Mouse (Mus musculus) thymus, adult 2 months (tissue): ENCODE data around the gene Birc7. TPM values are rescaled to one million over a fixed set of nuclear protein-coding genes. Genes with fewer than 3 reads are reported as not detected.

Experiments
- DNase-seq: peaks from one replicate; pipeline ENCODE4 v3.0.0; 2021
- H3K27ac ChIP-seq: fragments of 200-500 bp; 2 replicates; pipeline ENCODE4 v1.5.1; 2012; ENCODE audit warnings: low read length, control low read depth; ENCODE audit not compliant: control insufficient read depth, insufficient read depth
- H3K27me3 ChIP-seq: fragments of 200-500 bp; 2 replicates; pipeline ENCODE4 v1.6.1; 2012; ENCODE audit warnings: mild to moderate bottlenecking, low read length, moderate library complexity, mixed read lengths; ENCODE audit not compliant: control insufficient read depth, insufficient read depth
- H3K36me3 ChIP-seq: fragments of 200-500 bp; 2 replicates; pipeline ENCODE4 v1.6.1; 2012; ENCODE audit warnings: mild to moderate bottlenecking, low read length, moderate library complexity; ENCODE audit not compliant: control insufficient read depth, insufficient read depth
- H3K4me1 ChIP-seq: fragments of 200-500 bp; replicated peaks from 2 replicates; pipeline ENCODE4 v1.6.1; 2012; ENCODE audit warnings: low read length; ENCODE audit not compliant: control insufficient read depth, insufficient read depth
- H3K4me3 ChIP-seq: fragments of 200-500 bp; 2 replicates; pipeline ENCODE4 v1.5.1; 2012; ENCODE audit warnings: mild to moderate bottlenecking, low read length, control low read depth, moderate library complexity; ENCODE audit not compliant: control insufficient read depth, insufficient read depth
- CTCF ChIP-seq: fragments of 200-500 bp; IDR thresholded peaks from 2 replicates; pipeline ENCODE4 v1.5.1; 2012; ENCODE audit warnings: mild to moderate bottlenecking, control low read depth, low read length, moderate library complexity, borderline replicate concordance; ENCODE audit not compliant: control insufficient read depth, poor library complexity, insufficient read depth; ENCODE audit errors: extremely low read depth
- POLR2A ChIP-seq: fragments of 200-500 bp; IDR thresholded peaks from 2 replicates; pipeline ENCODE4 v1.6.1; 2012; ENCODE audit warnings: mild to moderate bottlenecking, low read length, control low read depth, moderate library complexity; ENCODE audit not compliant: control insufficient read depth, poor library complexity, insufficient read depth; ENCODE audit errors: extremely low read depth
- WGBS: fragments of 180-500 bp; shearing (Covaris S2); methylation state at CpG from one replicate; pipeline ENCODE4 v1.1.7; 2018; 5-methylcytosine and 5-hydroxymethylcytosine counted together
- polyA plus RNA-seq: library from polyadenylated mRNA; depleted of rRNA; stranded (reverse); fragments of >200 nt; gene quantifications from 2 replicates; pipeline ENCODE4 v1.2.3, GENCODE M21; 2012; rRNA removed

Birc7 gene
- 0.08 and 0.19 TPM in 2 replicates for polyA plus RNA-seq

DNA sequence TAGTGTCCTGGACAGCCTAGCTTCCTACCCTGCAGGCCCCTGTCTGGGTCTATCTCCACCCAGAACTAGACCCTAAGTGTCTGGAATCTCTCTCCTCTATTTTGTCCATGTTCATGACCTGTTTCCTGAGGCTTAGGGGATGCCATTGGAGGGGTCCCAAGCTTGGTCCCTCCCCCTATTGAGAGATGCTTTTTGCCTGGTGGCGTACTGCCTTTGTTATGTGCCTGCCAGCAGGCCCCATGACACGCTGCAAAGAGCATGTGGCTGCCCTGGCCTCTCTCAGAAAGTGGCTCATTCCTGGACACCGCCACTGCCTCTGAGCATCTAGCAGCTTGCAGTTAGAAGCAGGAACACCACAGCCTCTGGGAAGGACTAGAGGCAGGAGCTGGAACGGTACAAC is at the start of gene Birc7:
Gene Birc7, plus strand, starts transcription at position 301 of the 400 bp plus-strand sequence.
- DNase-seq: no peak
- Histone ChIP-seq H3K27ac (no peak within 1 kb of the TSS), H3K36me3 (no peaks in the 10 kb centered on the region), H3K4me1 (no peaks in the 10 kb centered on the region), H3K27me3 (no peaks in the 10 kb centered on the region), H3K4me3 (no peak within 1 kb of the TSS)
- no peak for TF ChIP-seq CTCF
- TF ChIP-seq POLR2A: no peak
- WGBS: 79% methylated on average over 4 of the region's 4 CpGs

DNA sequence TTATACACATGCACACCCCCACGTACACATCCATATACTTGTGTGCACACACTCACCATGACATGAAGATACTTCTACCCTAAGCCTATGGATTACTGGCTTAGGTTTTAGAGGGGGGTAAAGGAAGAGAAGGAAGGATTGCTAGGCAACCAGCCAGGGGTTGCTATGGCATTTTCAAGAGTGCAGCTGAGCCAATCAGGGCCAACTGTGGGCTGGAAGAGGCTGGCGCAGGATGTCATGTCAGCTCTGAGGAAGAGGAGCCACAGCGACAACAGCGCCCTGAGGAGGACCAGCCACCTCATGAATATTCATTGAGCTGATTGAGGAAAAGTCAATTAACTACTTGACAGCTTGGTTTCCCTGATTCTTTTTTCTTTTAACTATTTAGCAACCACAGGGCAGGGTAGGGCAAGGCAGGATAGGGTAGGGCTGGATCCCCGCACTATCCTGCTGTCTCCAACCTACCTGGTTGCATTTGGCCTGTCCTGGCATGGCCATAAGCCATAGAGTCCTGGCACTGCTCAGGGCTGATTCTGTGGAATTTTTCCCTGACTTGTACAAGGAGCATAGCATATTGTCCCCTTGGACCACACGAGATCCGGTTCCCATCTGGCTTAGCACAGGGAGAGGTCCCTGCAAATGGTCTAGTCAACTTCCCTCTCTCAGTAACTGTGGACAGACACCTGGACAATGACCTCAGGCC is 49.3 kb upstream of the Birc7 start:
- Histone ChIP-seq H3K4me1 (no peaks in the 10 kb centered on the region), H3K27ac (no peak overlapping the region), H3K36me3 (no peaks in the 10 kb centered on the region), H3K27me3 (no peaks in the 10 kb centered on the region), H3K4me3 (no peak overlapping the region)
- WGBS: 62% methylated on average over 7 of the region's 7 CpGs
- TF ChIP-seq CTCF: no peak
- no peak for TF ChIP-seq POLR2A
- no peak for DNase-seq

DNA sequence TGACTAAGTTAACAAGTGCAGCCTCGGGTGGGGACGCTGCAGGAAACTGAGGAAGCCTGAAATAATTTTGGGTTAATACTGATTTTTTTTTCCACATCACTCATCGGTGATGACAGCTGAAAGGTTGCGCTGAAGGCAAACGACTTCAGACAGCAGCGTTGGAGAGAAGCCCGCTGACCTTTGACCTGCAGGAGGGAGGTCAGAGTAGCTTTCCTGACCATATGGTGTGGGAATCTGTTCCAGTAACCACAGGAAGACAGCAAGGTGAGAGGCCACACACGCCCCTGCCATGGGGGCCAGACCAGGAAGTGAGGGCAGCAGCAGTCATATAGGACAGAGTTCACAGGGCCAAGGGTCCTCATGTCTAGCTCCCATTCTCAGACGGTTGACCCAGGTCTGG is 47.5 kb upstream of the Birc7 start:
- Histone ChIP-seq H3K4me1 (no peaks in the 10 kb centered on the region), H3K27ac (no peak overlapping the region), H3K4me3 (no peak overlapping the region), H3K27me3 (no peaks in the 10 kb centered on the region; the same call in 1 of the 2 replicates), H3K36me3 (no peaks in the 10 kb centered on the region)
- TF ChIP-seq CTCF (no peak), POLR2A (no peak)
- WGBS: 48% methylated on average over 9 of the region's 9 CpGs
- DNase-seq: no peak

DNA sequence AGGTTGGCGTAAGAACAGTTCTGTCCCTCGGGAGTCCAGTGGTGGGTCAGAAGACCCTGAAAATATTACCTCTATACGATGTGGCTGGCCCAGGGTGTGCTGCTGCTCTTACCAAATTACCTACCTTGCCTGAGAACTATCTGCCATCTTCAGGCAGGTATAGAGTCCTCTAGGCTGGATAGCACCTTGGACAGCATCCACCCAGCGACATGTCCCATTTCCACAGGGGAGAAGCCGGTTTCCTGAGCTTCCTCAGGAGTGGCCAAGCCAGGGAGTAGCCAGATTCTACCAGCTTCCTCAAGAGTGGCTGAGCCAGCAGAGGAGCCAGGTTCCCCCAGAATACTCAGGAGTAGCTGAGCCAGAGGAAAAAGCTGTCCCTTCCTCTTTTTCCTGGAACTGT is 43.6 kb upstream of the Birc7 start:
- no peaks in the 10 kb centered on the region for H3K4me1 ChIP-seq
- DNase-seq: no peak
- WGBS: 59% methylated on average over 5 of the region's 5 CpGs
- H3K27me3 ChIP-seq: no peaks in the 10 kb centered on the region; the same call in 1 of the 2 replicates
- no peak overlapping the region for H3K27ac ChIP-seq
- H3K36me3 ChIP-seq: no peaks in the 10 kb centered on the region
- H3K4me3 ChIP-seq: no peak overlapping the region
- TF ChIP-seq CTCF (no peak), POLR2A (no peak)

DNA sequence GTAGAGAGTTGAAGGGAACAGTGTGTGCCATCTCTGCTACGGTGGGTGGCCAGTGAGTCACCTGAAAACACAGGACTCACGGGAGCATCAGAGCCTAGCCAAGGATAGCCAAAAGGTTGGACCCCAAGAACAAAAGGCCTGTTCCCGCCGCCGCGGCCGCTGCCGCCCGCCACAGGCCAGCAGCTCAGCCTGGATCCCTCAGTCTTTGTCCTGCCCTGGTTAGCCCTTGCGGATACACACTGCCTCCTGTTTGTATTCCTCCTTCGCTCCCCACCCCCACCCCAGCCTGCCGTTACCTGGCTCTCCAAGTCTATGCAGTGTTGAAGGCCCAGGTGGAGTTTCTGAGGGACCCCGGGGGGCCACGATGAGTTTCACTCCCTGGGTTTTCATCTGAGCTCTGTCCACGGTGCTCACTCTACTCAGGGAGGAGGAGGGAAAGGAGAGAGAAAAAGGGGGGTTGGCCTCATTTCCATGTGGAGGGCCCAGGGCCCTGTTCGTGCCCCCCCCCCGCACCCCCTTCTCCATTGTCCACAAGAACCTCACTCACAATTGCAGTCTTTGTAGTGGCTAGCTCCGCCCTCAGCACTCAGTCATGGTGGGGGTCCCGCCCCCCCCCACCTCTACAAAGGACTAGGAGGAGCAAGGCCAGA is 39.4 kb upstream of the Birc7 start:
- TF ChIP-seq POLR2A (no peak), CTCF (no peak)

DNA sequence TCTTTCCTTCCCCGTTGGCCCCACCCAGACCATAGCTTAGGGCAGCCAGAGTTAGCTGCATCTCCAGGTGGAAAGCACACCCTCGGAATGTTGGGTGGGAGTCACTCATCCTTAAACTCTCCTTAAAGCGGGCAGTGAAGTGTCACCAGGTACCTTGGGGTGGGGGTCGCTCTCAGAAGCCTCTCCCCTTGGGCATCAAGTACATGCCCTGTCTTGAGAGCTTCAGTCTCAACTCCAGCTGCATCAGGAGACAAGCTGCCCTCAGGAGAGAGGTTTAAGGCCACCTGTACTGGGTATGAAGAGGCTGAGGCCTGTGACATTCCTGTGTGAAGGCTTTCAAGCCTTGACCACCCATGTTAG is 38.9 kb upstream of the Birc7 start:
- Histone ChIP-seq H3K27me3 (peaks cover 15% of the 10 kb centered on the region; the same call in 1 of the 2 replicates), H3K4me1 (0 out of 2 replicates have a peak, but pooled peaks cover 3% of the 10 kb centered on the region), H3K36me3 (no peaks in the 10 kb centered on the region), H3K4me3 (no peak overlapping the region), H3K27ac (no peak overlapping the region)
- 45% methylated on average over 4 of the region's 4 CpGs for WGBS
- no peak for DNase-seq
- TF ChIP-seq CTCF (no peak), POLR2A (no peak)

More for the DNA sequence above, 39.4 kb upstream of the Birc7 start:
- Histone ChIP-seq H3K4me3 (no peak overlapping the region), H3K27me3 (peaks cover 15% of the 10 kb centered on the region; the same call in 1 of the 2 replicates), H3K36me3 (no peaks in the 10 kb centered on the region), H3K4me1 (no peaks in the 10 kb centered on the region), H3K27ac (no peak overlapping the region)
- WGBS: 27% methylated on average over 19 of the region's 19 CpGs
- DNase-seq: no peak
